Mouse (Mus musculus): ENCODE results near the gene Pagr1b.

GRCm38 (mm10) chr7:127009307-127010085, 6.8 kb downstream of the Pagr1b start:
- TF ChIP-seq FLI1 (IDR thresholded peaks at IDR 0.05; ENCODE audit: low read length) (no peak), GATA1 (IDR thresholded peaks at IDR 0.05; ENCODE audit: borderline replicate concordance, low read length) (no peak)

Data from megakaryocyte, embryonic 14.5 days (primary cell).